Mouse (Mus musculus): ENCODE data around the gene Scfd1. TPM values are rescaled to one million over a fixed set of nuclear protein-coding genes. Genes with fewer than 3 reads are reported as not detected.

Gene Scfd1
- total RNA-seq, 1 experiment, result 35.3 TPM

DNA sequence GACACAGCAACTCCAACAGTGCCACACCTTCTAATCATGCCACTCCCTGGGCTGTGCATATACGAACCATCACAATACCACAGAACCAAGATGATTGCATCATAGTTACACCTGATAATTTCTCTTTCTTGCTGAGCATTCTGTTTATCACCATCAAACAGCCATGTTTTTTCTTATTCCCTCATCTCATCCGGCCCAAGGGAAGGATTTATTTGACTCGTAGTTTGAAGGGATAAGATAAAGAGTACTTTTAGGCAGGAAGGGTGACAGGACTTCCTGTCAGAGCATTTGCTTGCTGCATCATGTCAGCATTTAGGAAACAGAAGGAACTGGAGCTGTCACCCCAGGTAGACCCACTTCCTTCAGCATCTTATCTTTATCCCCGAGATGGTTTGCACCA lies 34.1 kb downstream of the Scfd1 start:
- no peak overlapping the region for H3K4me3 ChIP-seq (ENCODE audit: insufficient read depth in 1 of 2, low read depth in 1 of 2, low read length in 2 of 2, poor library complexity in 1 of 2, severe bottlenecking in 1 of 2)

DNA sequence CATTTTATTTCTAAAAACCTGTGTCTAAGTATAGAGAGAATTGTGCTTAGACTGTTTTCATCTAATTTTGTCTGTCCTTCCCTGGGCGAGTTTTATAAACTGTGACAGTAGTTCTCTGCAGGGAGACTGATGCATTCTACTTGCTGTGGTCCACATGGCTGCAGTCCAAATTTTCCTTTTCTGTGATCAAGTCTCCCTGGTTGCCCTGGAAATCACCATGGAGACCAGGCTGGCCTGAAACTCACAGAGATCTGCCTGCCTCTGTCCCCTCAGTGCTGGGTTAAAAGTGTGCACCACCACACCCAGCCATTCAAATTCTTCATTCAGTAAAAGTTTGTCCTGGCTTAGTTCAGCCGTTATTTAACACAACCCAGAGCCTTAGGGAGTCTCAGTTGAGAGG lies 60.2 kb downstream of the Scfd1 start:
- DNase-seq (ENCODE audit: low read depth, low spot score), result no peak
- TF ChIP-seq HCFC1 (IDR thresholded peaks at IDR 0.05; ENCODE audit: borderline replicate concordance, insufficient read depth, low read length), result no peak
- no peak for TF ChIP-seq CHD2 (IDR thresholded peaks at IDR 0.05; ENCODE audit: low read depth, low read length)
- no peak for TF ChIP-seq ZC3H11A (IDR thresholded peaks at IDR 0.05; ENCODE audit: borderline replicate concordance, low read depth, low read length)
- no peak for TF ChIP-seq MAFK (IDR thresholded peaks at IDR 0.05; ENCODE audit: insufficient read depth, low read depth, low read length)
- no peak for TF ChIP-seq ZNF384 (IDR thresholded peaks at IDR 0.05; ENCODE audit: low read depth, low read length)
- in situ Hi-C loops (cut with MboI; ENCODE audit: low sequenced_read_pairs in 2 of 2, unreplicated experiment in 2 of 2), result no loop called here
- H3K27ac ChIP-seq (ENCODE audit: insufficient read depth, low read depth, low read length, poor library complexity, severe bottlenecking), result no peak overlapping the region
- no peaks in the 10 kb centered on the region for H3K4me1 ChIP-seq (ENCODE audit: control insufficient read depth in 2 of 2, insufficient read depth in 2 of 2, low read length in 2 of 2, poor library complexity in 1 of 2)
- peaks cover 11% of the 10 kb centered on the region for H3K36me3 ChIP-seq (ENCODE audit: control insufficient read depth, insufficient read depth, low read length, poor library complexity, severe bottlenecking)
- H3K9me3 ChIP-seq (ENCODE audit: control insufficient read depth, insufficient read depth, low read depth, low read length), result no peaks in the 10 kb centered on the region
- no peak overlapping the region for H3K9ac ChIP-seq (ENCODE audit: insufficient read depth, low read depth, low read length, poor library complexity, severe bottlenecking)
- no peak overlapping the region for H3K4me3 ChIP-seq (ENCODE audit: insufficient read depth in 1 of 2, low read depth in 1 of 2, low read length in 2 of 2, poor library complexity in 1 of 2, severe bottlenecking in 1 of 2)

More for the DNA sequence above, 34.1 kb downstream of the Scfd1 start:
- Histone ChIP-seq H3K9me3 (ENCODE audit: control insufficient read depth, insufficient read depth, low read depth, low read length) (no peaks in the 10 kb centered on the region), H3K9ac (ENCODE audit: insufficient read depth, low read depth, low read length, poor library complexity, severe bottlenecking) (no peak overlapping the region), H3K4me1 (ENCODE audit: control insufficient read depth in 2 of 2, insufficient read depth in 2 of 2, low read length in 2 of 2, poor library complexity in 1 of 2) (no peaks in the 10 kb centered on the region), H3K27ac (ENCODE audit: insufficient read depth, low read depth, low read length, poor library complexity, severe bottlenecking) (no peak overlapping the region), H3K36me3 (ENCODE audit: control insufficient read depth, insufficient read depth, low read length, poor library complexity, severe bottlenecking) (peaks cover 2% of the 10 kb centered on the region)
- no peak for DNase-seq (ENCODE audit: low read depth, low spot score)
- in situ Hi-C loops (cut with MboI; ENCODE audit: low sequenced_read_pairs in 2 of 2, unreplicated experiment in 2 of 2), result no loop called here
- no peak for TF ChIP-seq CHD2 (IDR thresholded peaks at IDR 0.05; ENCODE audit: low read depth, low read length)
- no peak for TF ChIP-seq HCFC1 (IDR thresholded peaks at IDR 0.05; ENCODE audit: borderline replicate concordance, insufficient read depth, low read length)

DNA sequence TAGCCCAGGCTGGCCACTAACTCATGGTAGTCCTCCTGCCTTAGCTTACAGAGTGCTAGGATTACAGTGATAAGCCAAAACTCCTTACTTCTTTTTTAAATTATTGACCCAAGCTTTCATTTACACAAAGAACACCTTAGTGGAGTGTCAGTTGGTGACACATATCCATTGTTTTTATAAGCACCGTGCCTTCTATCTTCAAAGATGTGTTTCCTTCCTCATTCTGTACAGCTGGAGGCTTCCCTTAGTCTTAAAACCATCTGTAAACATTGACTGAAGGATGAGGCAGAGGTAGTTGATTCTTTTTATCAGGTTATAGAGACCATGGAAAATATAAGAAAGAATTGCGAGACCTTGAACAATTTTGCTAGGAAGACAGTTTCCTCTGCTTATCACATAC lies 61.0 kb downstream of the Scfd1 start:
- Histone ChIP-seq H3K9ac (ENCODE audit: insufficient read depth, low read depth, low read length, poor library complexity, severe bottlenecking) (no peak overlapping the region), H3K4me1 (ENCODE audit: control insufficient read depth in 2 of 2, insufficient read depth in 2 of 2, low read length in 2 of 2, poor library complexity in 1 of 2) (no peaks in the 10 kb centered on the region), H3K9me3 (ENCODE audit: control insufficient read depth, insufficient read depth, low read depth, low read length) (no peaks in the 10 kb centered on the region), H3K27ac (ENCODE audit: insufficient read depth, low read depth, low read length, poor library complexity, severe bottlenecking) (no peak overlapping the region), H3K4me3 (ENCODE audit: insufficient read depth in 1 of 2, low read depth in 1 of 2, low read length in 2 of 2, poor library complexity in 1 of 2, severe bottlenecking in 1 of 2) (no peak overlapping the region), H3K36me3 (ENCODE audit: control insufficient read depth, insufficient read depth, low read length, poor library complexity, severe bottlenecking) (peaks cover 8% of the 10 kb centered on the region)
- TF ChIP-seq HCFC1 (IDR thresholded peaks at IDR 0.05; ENCODE audit: borderline replicate concordance, insufficient read depth, low read length) (no peak), CHD2 (IDR thresholded peaks at IDR 0.05; ENCODE audit: low read depth, low read length) (no peak), MAFK (IDR thresholded peaks at IDR 0.05; ENCODE audit: insufficient read depth, low read depth, low read length) (no peak), ZNF384 (IDR thresholded peaks at IDR 0.05; ENCODE audit: low read depth, low read length) (no peak)
- DNase-seq (ENCODE audit: low read depth, low spot score), result no peak
- in situ Hi-C loops (cut with MboI; ENCODE audit: low sequenced_read_pairs in 2 of 2, unreplicated experiment in 2 of 2), result no loop called here

DNA sequence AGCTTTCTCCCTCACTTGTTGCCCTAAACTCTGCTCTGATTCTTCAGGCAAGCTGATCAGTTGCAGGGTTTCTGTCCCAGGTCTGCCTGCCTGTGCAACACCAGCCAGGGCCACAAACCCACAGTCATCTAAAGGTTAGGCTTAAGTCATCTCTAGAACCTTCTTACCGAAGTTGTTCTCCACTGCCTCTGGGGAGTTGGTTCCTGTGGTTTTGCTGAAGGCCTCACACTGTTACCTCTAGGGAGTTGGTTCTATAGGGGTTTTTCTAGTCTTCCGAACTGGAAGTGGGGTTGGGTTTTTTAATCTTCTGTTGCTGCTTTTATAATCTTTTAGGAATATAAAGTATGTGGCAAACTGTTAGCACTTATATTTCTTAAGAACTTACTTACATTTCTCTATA lies 72.0 kb downstream of the Scfd1 start:
- H3K36me3 ChIP-seq (ENCODE audit: control insufficient read depth, insufficient read depth, low read length, poor library complexity, severe bottlenecking), result no peaks in the 10 kb centered on the region

DNA sequence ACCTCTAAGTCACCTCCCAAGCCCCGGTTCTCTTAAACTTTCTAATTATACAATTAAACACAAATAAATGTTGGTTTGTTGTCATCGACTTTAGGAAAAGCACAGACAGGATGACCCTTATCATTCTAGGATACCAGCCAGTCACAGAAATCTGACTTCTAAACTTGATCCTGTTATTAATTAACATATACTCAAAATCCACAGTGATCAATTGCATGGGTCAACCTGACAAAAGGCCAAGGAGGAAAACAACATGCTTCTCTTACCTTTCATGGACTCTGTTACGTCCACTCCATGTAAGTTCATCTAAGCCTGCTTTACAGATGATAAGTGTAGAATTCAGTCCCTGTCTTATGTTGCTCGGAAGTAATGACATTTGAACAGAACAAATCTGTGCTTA lies 93.6 kb downstream of the Scfd1 start:
- DNase-seq (ENCODE audit: low read depth, low spot score), result no peak
- in situ Hi-C loops (cut with MboI; ENCODE audit: low sequenced_read_pairs in 2 of 2, unreplicated experiment in 2 of 2), result no loop called here
- H3K36me3 ChIP-seq (ENCODE audit: control insufficient read depth, insufficient read depth, low read length, poor library complexity, severe bottlenecking), result no peaks in the 10 kb centered on the region

More for the DNA sequence above, 72.0 kb downstream of the Scfd1 start:
- no peak for DNase-seq (ENCODE audit: low read depth, low spot score)
- H3K4me3 ChIP-seq (ENCODE audit: insufficient read depth in 1 of 2, low read depth in 1 of 2, low read length in 2 of 2, poor library complexity in 1 of 2, severe bottlenecking in 1 of 2), result no peak overlapping the region
- no peaks in the 10 kb centered on the region for H3K9me3 ChIP-seq (ENCODE audit: control insufficient read depth, insufficient read depth, low read depth, low read length)
- no peaks in the 10 kb centered on the region for H3K4me1 ChIP-seq (ENCODE audit: control insufficient read depth in 2 of 2, insufficient read depth in 2 of 2, low read length in 2 of 2, poor library complexity in 1 of 2)
- no peak overlapping the region for H3K9ac ChIP-seq (ENCODE audit: insufficient read depth, low read depth, low read length, poor library complexity, severe bottlenecking)
- no peak overlapping the region for H3K27ac ChIP-seq (ENCODE audit: insufficient read depth, low read depth, low read length, poor library complexity, severe bottlenecking)
- no peak for TF ChIP-seq MAFK (IDR thresholded peaks at IDR 0.05; ENCODE audit: insufficient read depth, low read depth, low read length)
- TF ChIP-seq CHD2 (IDR thresholded peaks at IDR 0.05; ENCODE audit: low read depth, low read length), result no peak
- no peak for TF ChIP-seq ZNF384 (IDR thresholded peaks at IDR 0.05; ENCODE audit: low read depth, low read length)
- no peak for TF ChIP-seq ZC3H11A (IDR thresholded peaks at IDR 0.05; ENCODE audit: borderline replicate concordance, low read depth, low read length)
- in situ Hi-C loops (cut with MboI; ENCODE audit: low sequenced_read_pairs in 2 of 2, unreplicated experiment in 2 of 2), result no loop called here

More for the DNA sequence above, 93.6 kb downstream of the Scfd1 start:
- Histone ChIP-seq H3K9ac (ENCODE audit: insufficient read depth, low read depth, low read length, poor library complexity, severe bottlenecking) (no peak overlapping the region), H3K9me3 (ENCODE audit: control insufficient read depth, insufficient read depth, low read depth, low read length) (no peaks in the 10 kb centered on the region), H3K27ac (ENCODE audit: insufficient read depth, low read depth, low read length, poor library complexity, severe bottlenecking) (no peak overlapping the region), H3K4me3 (ENCODE audit: insufficient read depth in 1 of 2, low read depth in 1 of 2, low read length in 2 of 2, poor library complexity in 1 of 2, severe bottlenecking in 1 of 2) (no peak overlapping the region), H3K4me1 (ENCODE audit: control insufficient read depth in 2 of 2, insufficient read depth in 2 of 2, low read length in 2 of 2, poor library complexity in 1 of 2) (no peaks in the 10 kb centered on the region)
- TF ChIP-seq ZC3H11A (IDR thresholded peaks at IDR 0.05; ENCODE audit: borderline replicate concordance, low read depth, low read length), result no peak
- TF ChIP-seq CHD2 (IDR thresholded peaks at IDR 0.05; ENCODE audit: low read depth, low read length), result no peak
- TF ChIP-seq HCFC1 (IDR thresholded peaks at IDR 0.05; ENCODE audit: borderline replicate concordance, insufficient read depth, low read length), result no peak
- no peak for TF ChIP-seq MAFK (IDR thresholded peaks at IDR 0.05; ENCODE audit: insufficient read depth, low read depth, low read length)
- no peak for TF ChIP-seq ZNF384 (IDR thresholded peaks at IDR 0.05; ENCODE audit: low read depth, low read length)
